Mouse (Mus musculus) liver, embryonic 13.5 days (tissue): ENCODE data around the gene Cyp3a11. TPM values are rescaled to one million over a fixed set of nuclear protein-coding genes. Genes with fewer than 3 reads are reported as not detected.

ENCODE experiments used
- polyA plus RNA-seq: library from polyadenylated mRNA; unstranded; fragments of >200 nt; fragmentation: Nextera tagmentation; extraction: Ambion mirVana; gene quantifications from 2 replicates; pipeline ENCODE4 v1.2.1, GENCODE M21; 2015

The Cyp3a11 gene
- polyA plus RNA-seq, 1 experiment from 2014 or later = 0.85 TPM

Other genes with a start within 250 kb of the Cyp3a11 start
- gene Cyp3a41a, start 159.8 kb downstream of the Cyp3a11 start, polyA plus RNA-seq = not detected in 2 replicates
- not detected in 2 replicates for gene Cyp3a44, start 74.1 kb downstream of the Cyp3a11 start, polyA plus RNA-seq
- not detected in 2 replicates for gene Cyp3a25, start 129.7 kb upstream of the Cyp3a11 start, polyA plus RNA-seq
- gene Cyp3a59, start 199.3 kb upstream of the Cyp3a11 start, polyA plus RNA-seq = not detected in 2 replicates